Mouse (Mus musculus) brain, embryonic 14.5 days (tissue): ENCODE results near the gene Il17f.

Experiments used
- CTCF ChIP-seq: fragments of 200-500 bp; IDR thresholded peaks from 2 replicates; pipeline ENCODE4 v1.5.1; 2012; ENCODE audit warnings: inconsistent platforms, mild to moderate bottlenecking, moderate library complexity, borderline replicate concordance; ENCODE audit not compliant: insufficient read depth, insufficient read length; ENCODE audit errors: extremely low read depth
- POLR2A ChIP-seq: fragments of 200-500 bp; IDR thresholded peaks from 2 replicates; pipeline ENCODE4 v1.6.1; 2012; ENCODE audit warnings: mild to moderate bottlenecking, inconsistent platforms, borderline replicate concordance; ENCODE audit not compliant: poor library complexity, insufficient read depth, insufficient read length, severe bottlenecking; ENCODE audit errors: extremely low read depth

DNA sequence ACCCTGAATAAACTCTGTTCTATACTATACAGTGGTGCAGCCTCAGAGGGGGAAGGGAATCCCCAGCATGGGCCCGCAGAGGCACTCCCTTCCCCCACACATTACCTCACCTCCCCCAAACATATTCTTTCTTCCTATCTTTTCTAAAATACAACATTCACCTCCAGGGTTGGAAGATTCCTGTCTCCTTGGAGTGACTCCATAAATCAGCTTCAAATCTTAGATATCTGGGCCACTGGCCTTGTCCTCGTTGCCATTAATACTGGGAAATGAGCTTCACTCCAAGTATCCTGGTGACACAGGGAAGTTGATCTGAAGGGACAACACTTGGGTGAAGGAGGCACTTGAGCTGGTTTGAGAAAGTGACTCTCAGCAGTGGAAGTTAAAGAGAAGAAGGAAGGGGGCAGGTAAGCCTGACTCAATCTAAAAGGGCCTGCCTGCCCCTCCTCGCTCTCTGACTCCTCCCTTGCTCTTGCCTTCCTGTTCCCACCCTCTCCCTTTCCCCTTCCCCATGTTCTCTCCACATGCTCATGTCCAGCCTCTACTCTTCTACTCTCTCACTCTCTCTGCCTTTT lies 46.2 kb upstream of the Il17f start:
- TF ChIP-seq POLR2A (no peak), CTCF (no peak)
